Mouse (Mus musculus) skeletal muscle tissue, postnatal 0 days (tissue): ENCODE measurements around the gene Vmn1r1. TPM values are rescaled to one million over a fixed set of nuclear protein-coding genes. Genes with fewer than 3 reads are reported as not detected.

Experiments used
- polyA plus RNA-seq: library from polyadenylated mRNA; unstranded; fragments of >200 nt; fragmentation: Nextera tagmentation; extraction: Ambion mirVana; gene quantifications from 2 replicates; pipeline ENCODE4 v1.2.1, GENCODE M21; 2015

Vmn1r1 gene
- polyA plus RNA-seq = not detected in 2 replicates

GRCm38 (mm10) chr1:182164386-182164785 is at the start of gene Vmn1r1:
Gene Vmn1r1 (minus strand): TSS chr1:182164486.

GRCm38 (mm10) chr1:182124506-182124905 is 39.8 kb downstream of the Vmn1r1 start, which contains the start of gene Srp9:
Gene Srp9 (plus strand): TSS chr1:182124737.

Other genes with a start within 250 kb of the Vmn1r1 start
- 16.9 and 18.6 TPM in 2 replicates for gene Enah, start 144.5 kb downstream of the Vmn1r1 start, polyA plus RNA-seq
- 134 and 153 TPM in 2 replicates for gene Srp9, start 39.7 kb downstream of the Vmn1r1 start, polyA plus RNA-seq
- gene Degs1, start 118.3 kb upstream of the Vmn1r1 start, polyA plus RNA-seq = 75.1 and 94.7 TPM in 2 replicates
- 6.5 and 8.5 TPM in 2 replicates for gene Fbxo28, start 177.1 kb upstream of the Vmn1r1 start, polyA plus RNA-seq
- 6.8 and 6.9 TPM in 2 replicates for gene Trp53bp2, start 244.7 kb upstream of the Vmn1r1 start, polyA plus RNA-seq